Mouse (Mus musculus) kidney, adult 2 months (tissue): ENCODE data around the gene Litaf.

Source experiments
- CTCF ChIP-seq: fragments of 200-500 bp; conservative IDR thresholded peaks from 2 replicates; pipeline ENCODE4 v1.5.1; 2011; ENCODE audit warnings: low read depth, mild to moderate bottlenecking, control low read depth, low read length, moderate library complexity, mixed read lengths; ENCODE audit not compliant: insufficient read depth, insufficient read length
- POLR2A ChIP-seq: fragments of 200-500 bp; IDR thresholded peaks from one replicate; pipeline ENCODE4 v1.6.1; 2011; ENCODE audit warnings: low read depth, low read length, control low read depth

- TF ChIP-seq CTCF (no peak), POLR2A (no peak)
Measured at GRCm38 (mm10) chr16:11012571-11013463, 53.1 kb downstream of the Litaf start.
